Mouse (Mus musculus): Measurements from ENCODE around the gene Alpl.
A peak's percentile ranks its signal among the peaks of the same experiment; 100 is the strongest.

Gene Alpl

GRCm38 (mm10) chr4:137770901-137771612, 25.1 kb downstream of the Alpl start:
- DNase-seq (ENCODE audit: low read depth, low spot score) = peak; percentile 26

GRCm38 (mm10) chr4:137769635-137770034, 26.5 kb downstream of the Alpl start:
- peak; percentile 34 for DNase-seq (ENCODE audit: low read depth, low spot score)

GRCm38 (mm10) chr4:137768831-137769230, 27.4 kb downstream of the Alpl start:
- DNase-seq (ENCODE audit: low read depth, low spot score) = no peak

- DNase-seq (ENCODE audit: low read depth, low spot score) = peak; percentile 12
Measured at GRCm38 (mm10) chr4:137768381-137768780, 27.8 kb downstream of the Alpl start.

- DNase-seq (ENCODE audit: low read depth, low spot score) = no peak
Measured at GRCm38 (mm10) chr4:137766365-137766764, 29.8 kb downstream of the Alpl start.

- DNase-seq (ENCODE audit: low read depth, low spot score) = peak; percentile 75
Measured at GRCm38 (mm10) chr4:137765554-137765971, 30.6 kb downstream of the Alpl start.

- DNase-seq (ENCODE audit: low read depth, low spot score) = no peak
Measured at GRCm38 (mm10) chr4:137764621-137765020, 31.6 kb downstream of the Alpl start.

GRCm38 (mm10) chr4:137763920-137764495, 32.2 kb downstream of the Alpl start:
- DNase-seq (ENCODE audit: low read depth, low spot score) = no peak

- no peak for DNase-seq (ENCODE audit: low read depth, low spot score)
Measured at GRCm38 (mm10) chr4:137762886-137763285, 33.3 kb downstream of the Alpl start.

- no peak for DNase-seq (ENCODE audit: low read depth, low spot score)
Measured at GRCm38 (mm10) chr4:137754446-137754845, 41.7 kb downstream of the Alpl start.

- DNase-seq (ENCODE audit: low read depth, low spot score) = no peak
Measured at GRCm38 (mm10) chr4:137753199-137753598, 43.0 kb downstream of the Alpl start.

GRCm38 (mm10) chr4:137752471-137752870, 43.7 kb downstream of the Alpl start:
- DNase-seq (ENCODE audit: low read depth, low spot score) = no peak

GRCm38 (mm10) chr4:137751717-137752116, 44.5 kb downstream of the Alpl start:
- DNase-seq (ENCODE audit: low read depth, low spot score) = no peak

- no peak for DNase-seq (ENCODE audit: low read depth, low spot score)
Measured at GRCm38 (mm10) chr4:137751310-137751709, 44.9 kb downstream of the Alpl start.

GRCm38 (mm10) chr4:137750121-137750520, 46.1 kb downstream of the Alpl start:
- DNase-seq (ENCODE audit: low read depth, low spot score) = no peak

GRCm38 (mm10) chr4:137749680-137750079, 46.5 kb downstream of the Alpl start:
- DNase-seq (ENCODE audit: low read depth, low spot score) = no peak

- DNase-seq (ENCODE audit: low read depth, low spot score) = no peak
Measured at GRCm38 (mm10) chr4:137748726-137749125, 47.5 kb downstream of the Alpl start.

- no peak for DNase-seq (ENCODE audit: low read depth, low spot score)
Measured at GRCm38 (mm10) chr4:137747590-137747989, 48.6 kb downstream of the Alpl start.

GRCm38 (mm10) chr4:137747091-137747490, 49.1 kb downstream of the Alpl start:
- DNase-seq (ENCODE audit: low read depth, low spot score) = no peak

- DNase-seq (ENCODE audit: low read depth, low spot score) = no peak
Measured at GRCm38 (mm10) chr4:137744433-137744918, 51.7 kb downstream of the Alpl start.

GRCm38 (mm10) chr4:137743791-137744190, 52.4 kb downstream of the Alpl start:
- no peak for DNase-seq (ENCODE audit: low read depth, low spot score)

- DNase-seq (ENCODE audit: low read depth, low spot score) = no peak
Measured at GRCm38 (mm10) chr4:137740350-137740749, 55.8 kb downstream of the Alpl start.
